Mouse (Mus musculus) T-helper 2 cell (primary cell): ENCODE measurements around the gene Ube2b.

Experiments used
- in situ Hi-C: fragments of 300-600 bp; cut with MboI, MseI; formaldehyde crosslinking; loops from one replicate; pipeline ENCODE4 v1.15.1; 2025; ENCODE audit warnings: high pct_unique_total_duplicates

The Ube2b gene

DNA sequence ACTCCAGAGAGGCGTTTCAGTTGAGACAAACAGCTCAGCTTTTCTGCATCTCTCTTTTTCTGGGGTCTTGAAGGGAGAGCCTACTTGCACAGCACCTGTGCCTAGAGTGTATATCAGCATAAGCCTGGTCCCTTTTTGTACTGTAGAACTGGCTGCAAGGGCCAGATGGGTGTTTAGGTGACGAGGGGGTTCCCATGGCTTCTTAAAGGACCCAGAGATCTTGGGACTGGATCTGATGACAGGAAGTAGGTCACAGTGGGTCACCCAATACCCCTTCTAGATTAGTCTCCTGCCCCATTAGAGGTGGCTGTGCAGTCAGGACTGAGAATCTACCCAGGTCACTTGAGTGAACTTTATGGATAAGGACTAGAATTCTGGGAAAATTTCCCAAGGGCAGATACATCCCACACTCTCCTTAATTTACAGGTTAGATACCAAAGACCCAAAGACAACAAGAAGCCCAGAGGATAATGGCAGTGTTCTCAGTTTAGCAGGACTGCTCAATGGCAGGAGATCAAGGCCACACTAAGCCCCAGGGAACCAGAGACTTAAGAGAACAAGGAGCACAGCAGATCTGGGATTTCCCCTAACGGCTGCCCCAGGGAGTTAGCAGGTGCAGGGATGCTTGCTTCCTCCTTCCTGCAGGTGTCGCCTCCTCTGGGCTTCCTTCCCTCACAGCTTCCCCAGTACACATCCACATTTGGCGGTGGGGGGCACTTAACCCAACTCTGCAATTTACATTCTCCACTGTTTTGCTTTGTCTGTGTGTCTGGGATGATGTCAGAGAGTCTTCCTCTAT is 64.7 kb downstream of the Ube2b start:
- in situ Hi-C loops = no loop called here
